Mouse (Mus musculus) hindbrain, embryonic 16.5 days (tissue): Measurements from ENCODE around the gene Magt1. TPM values are rescaled to one million over a fixed set of nuclear protein-coding genes. Genes with fewer than 3 reads are reported as not detected.
"Not testable (repeated sequence)": the region's sequence is repeated elsewhere in the genome, so short reads cannot be mapped to it uniquely, and the experiment has no call there.

Source experiments
- ATAC-seq: fragments of 200-750 bp; cut with Nextera tagmentation; 2 replicates; pipeline ENCODE4 v1.8.0; 2017; ENCODE audit warnings: moderate TSS enrichment, moderate library complexity
- H3K27ac ChIP-seq: fragments of 300-500 bp; sonication (generic); 2 replicates; pipeline ENCODE4 v1.5.1; 2014; ENCODE audit warnings: low read depth, mild to moderate bottlenecking, control low read depth, low read length, moderate library complexity
- H3K27me3 ChIP-seq: fragments of 300-500 bp; sonication (generic); replicated peaks from 2 replicates; pipeline ENCODE4 v1.6.1; 2014; ENCODE audit warnings: low read length; ENCODE audit not compliant: control insufficient read depth, insufficient read depth
- H3K36me3 ChIP-seq: fragments of 300-500 bp; sonication (generic); 2 replicates; pipeline ENCODE4 v1.6.1; 2014; ENCODE audit warnings: mild to moderate bottlenecking, low read length, moderate library complexity, mixed read lengths; ENCODE audit not compliant: control insufficient read depth, insufficient read depth
- H3K4me1 ChIP-seq: fragments of 300-500 bp; sonication (generic); 2 replicates; pipeline ENCODE4 v1.6.1; 2014; ENCODE audit warnings: low read depth, low read length; ENCODE audit not compliant: control insufficient read depth, insufficient read depth
- H3K4me2 ChIP-seq: fragments of 300-500 bp; sonication (generic); 2 replicates; pipeline ENCODE4 v1.6.1; 2014; ENCODE audit warnings: mild to moderate bottlenecking, low read length, control low read depth, moderate library complexity
- H3K4me3 ChIP-seq: fragments of 300-500 bp; sonication (generic); 2 replicates; pipeline ENCODE4 v1.5.1; 2014; ENCODE audit warnings: mild to moderate bottlenecking, low read length, control low read depth, moderate library complexity
- H3K9ac ChIP-seq: fragments of 300-500 bp; sonication (generic); 2 replicates; pipeline ENCODE4 v1.6.1; 2014; ENCODE audit warnings: low read depth, mild to moderate bottlenecking, control low read depth, low read length, moderate library complexity
- H3K9me3 ChIP-seq: fragments of 300-500 bp; sonication (generic); 2 replicates; pipeline ENCODE4 v1.6.1; 2014; ENCODE audit warnings: mild to moderate bottlenecking, low read length, moderate library complexity; ENCODE audit not compliant: control insufficient read depth
- WGBS: fragments of 180-500 bp; shearing (Covaris S2); extraction: QIAGEN DNeasy Blood & Tissue Kit; methylation state at CpG from one replicate; pipeline ENCODE4 v1.1.7; 2014; 5-methylcytosine and 5-hydroxymethylcytosine counted together
- polyA plus RNA-seq: library from polyadenylated mRNA; unstranded; fragments of >200 nt; fragmentation: Nextera tagmentation; extraction: Ambion mirVana; gene quantifications from 2 replicates; pipeline ENCODE4 v1.2.1, GENCODE M21; 2015

The Magt1 gene
- polyA plus RNA-seq, 1 experiment from 2014 or later: 21.4 TPM

DNA sequence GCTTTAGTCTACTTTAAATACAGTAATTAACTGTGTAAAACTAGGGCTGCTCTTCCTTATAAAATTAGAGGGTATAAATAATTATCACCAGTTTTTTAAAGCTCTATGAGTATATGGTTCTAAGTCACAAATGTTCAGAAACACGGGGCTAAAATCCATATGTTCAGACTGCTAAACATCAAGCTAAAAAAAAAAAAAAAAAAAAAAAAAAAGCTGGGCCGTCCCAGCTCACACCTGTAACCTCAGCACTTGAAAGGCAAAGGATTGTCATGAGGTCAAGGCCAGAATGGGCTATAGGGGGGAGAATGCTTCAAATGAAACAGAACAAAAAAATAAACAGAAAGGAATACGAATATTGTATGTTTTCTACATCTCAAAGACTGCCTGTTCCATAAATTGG, 944 bp downstream of the Magt1 start:
- no peak for ATAC-seq
- H3K4me3 ChIP-seq: peak overlapping the region; percentile 57
- no peaks in the 10 kb centered on the region for H3K27me3 ChIP-seq
- no peaks in the 10 kb centered on the region for H3K9me3 ChIP-seq
- peak overlapping the region; percentile 62 for H3K9ac ChIP-seq
- no peaks in the 10 kb centered on the region for H3K36me3 ChIP-seq
- H3K4me1 ChIP-seq: peaks cover 3% of the 10 kb centered on the region; the same call in 1 of the 2 replicates
- 9% methylated on average over 3 of the region's 3 CpGs for WGBS
- peak overlapping the region; percentile 61 for H3K4me2 ChIP-seq
- H3K27ac ChIP-seq: no peak overlapping the region

DNA sequence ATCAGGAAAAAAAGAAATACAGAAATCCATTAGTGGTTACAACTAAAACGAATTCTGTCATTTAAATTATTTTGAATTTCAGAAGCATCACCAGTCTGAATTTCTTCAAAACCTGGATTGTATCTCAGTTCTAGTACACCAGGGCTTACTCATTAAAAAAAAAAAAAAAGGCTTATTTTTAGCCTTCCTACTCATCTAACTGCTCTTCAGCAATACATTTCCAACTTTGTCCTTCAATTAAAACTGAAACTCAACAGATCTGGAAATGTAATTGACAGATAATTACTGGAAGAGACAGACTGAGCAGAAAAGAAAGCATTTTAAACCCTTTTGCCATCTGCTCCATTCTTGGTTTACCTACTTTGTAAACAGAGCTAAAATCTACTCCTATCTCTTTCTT, 10.1 kb downstream of the Magt1 start:
- no peaks in the 10 kb centered on the region for H3K27me3 ChIP-seq
- 80% methylated on average over 1 of the region's 1 CpGs for WGBS
- no peak overlapping the region for H3K9ac ChIP-seq
- no peaks in the 10 kb centered on the region for H3K36me3 ChIP-seq
- no peak overlapping the region for H3K4me3 ChIP-seq
- H3K4me1 ChIP-seq: no peaks in the 10 kb centered on the region
- H3K27ac ChIP-seq: no peak overlapping the region
- no peaks in the 10 kb centered on the region for H3K9me3 ChIP-seq
- no peak overlapping the region for H3K4me2 ChIP-seq
- no peak for ATAC-seq

DNA sequence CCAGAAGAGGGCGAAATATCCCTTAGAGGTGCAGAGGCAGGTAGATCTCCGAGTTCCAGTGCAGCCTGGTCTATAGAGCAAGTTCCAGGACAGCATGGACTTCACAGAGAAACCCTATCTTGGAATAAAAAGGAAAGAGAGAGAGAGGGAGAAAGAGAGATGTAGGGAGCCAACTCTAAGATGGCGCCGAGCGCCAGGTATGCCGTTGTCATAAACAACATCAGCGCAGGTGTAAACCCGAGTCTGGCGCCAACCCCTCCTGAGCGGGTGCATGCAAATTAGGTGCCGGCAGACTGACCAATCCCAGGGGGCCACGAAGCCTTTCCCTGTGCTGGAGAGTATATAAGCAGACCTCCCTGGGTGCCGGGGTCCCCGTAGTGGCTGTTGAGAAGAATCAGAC, 54.6 kb downstream of the Magt1 start:
- 83% methylated on average over 14 of the region's 14 CpGs for WGBS
- not testable (repeated sequence) for ATAC-seq, H3K36me3 ChIP-seq

DNA sequence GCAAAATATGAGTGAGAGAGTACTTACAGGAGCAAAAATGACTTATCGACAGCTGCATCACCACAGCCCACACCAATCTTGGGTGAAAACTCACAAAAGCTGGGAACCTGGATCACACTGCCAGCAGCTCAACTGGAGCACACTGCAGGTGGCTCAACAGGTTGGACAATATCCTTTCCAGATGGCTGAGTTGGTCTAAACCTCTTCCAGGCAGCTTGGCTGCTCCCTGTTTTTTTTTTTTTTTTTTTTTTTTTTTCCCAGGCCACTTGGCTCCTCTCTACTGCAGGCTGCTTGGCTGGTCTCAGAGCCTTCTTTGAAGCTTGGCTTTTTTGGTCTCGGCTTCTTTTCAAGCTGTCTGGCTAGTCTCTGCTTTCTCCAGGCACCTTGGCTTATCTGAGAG, 57.7 kb downstream of the Magt1 start:
- WGBS: 77% methylated on average over 2 of the region's 2 CpGs
- H3K4me3 ChIP-seq: no peak overlapping the region

More for the DNA sequence above, 54.6 kb downstream of the Magt1 start:
- H3K27me3 ChIP-seq, H3K27ac ChIP-seq, H3K4me1 ChIP-seq, H3K4me2 ChIP-seq, H3K4me3 ChIP-seq, H3K9ac ChIP-seq, H3K9me3 ChIP-seq: not testable (repeated sequence)

DNA sequence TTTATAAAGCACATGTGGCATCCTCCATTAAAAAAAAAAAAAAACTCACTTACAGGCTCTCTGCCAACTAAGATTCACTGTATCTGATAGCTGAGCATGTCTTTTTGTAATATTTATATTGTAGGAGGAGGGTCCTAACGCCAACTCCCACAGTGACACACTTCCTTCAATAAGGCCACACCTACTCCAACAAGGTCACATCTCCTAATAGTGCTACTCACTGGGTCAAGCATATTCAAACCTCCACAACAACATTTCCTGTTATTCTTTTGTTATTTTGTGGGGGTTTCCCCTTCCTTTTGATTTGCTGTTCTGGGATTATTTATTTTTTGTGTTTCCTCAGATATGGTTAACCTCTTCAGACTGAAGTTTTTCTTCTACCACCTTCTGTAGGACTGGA, 65.3 kb downstream of the Magt1 start:
- no peak overlapping the region for H3K9ac ChIP-seq
- WGBS: 60% methylated on average over 1 of the region's 1 CpGs
- ATAC-seq: no peak

More for the DNA sequence above, 57.7 kb downstream of the Magt1 start:
- no peaks in the 10 kb centered on the region for H3K4me1 ChIP-seq
- H3K27me3 ChIP-seq: no peaks in the 10 kb centered on the region
- ATAC-seq: no peak
- H3K27ac ChIP-seq: no peak overlapping the region
- no peak overlapping the region for H3K9ac ChIP-seq
- H3K9me3 ChIP-seq: no peaks in the 10 kb centered on the region
- no peaks in the 10 kb centered on the region for H3K36me3 ChIP-seq
- no peak overlapping the region for H3K4me2 ChIP-seq

DNA sequence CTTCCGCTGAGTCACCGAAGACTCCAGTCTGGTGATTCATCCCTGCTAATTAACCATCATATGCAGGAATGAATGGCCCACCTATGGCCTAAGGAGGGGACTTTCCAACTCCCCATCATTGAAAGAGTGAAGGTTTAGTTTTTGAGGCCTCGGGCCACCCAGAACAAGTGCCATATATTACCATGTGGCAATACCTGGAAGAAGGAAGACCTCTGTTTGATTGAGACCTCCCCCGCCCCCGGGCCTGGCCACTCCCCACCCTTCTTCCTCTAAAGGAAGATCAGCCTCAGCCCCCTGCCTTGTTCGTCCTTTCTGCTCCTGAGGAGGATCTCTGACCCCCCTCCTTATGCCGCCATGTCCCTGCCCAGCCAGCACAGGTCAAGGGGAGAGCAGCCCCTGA, 72.5 kb downstream of the Magt1 start:
- Histone ChIP-seq H3K36me3 (no peaks in the 10 kb centered on the region), H3K4me1 (no peaks in the 10 kb centered on the region), H3K27ac (no peak overlapping the region), H3K9me3 (no peaks in the 10 kb centered on the region), H3K4me2 (no peak overlapping the region), H3K27me3 (no peaks in the 10 kb centered on the region), H3K4me3 (no peak overlapping the region), H3K9ac (no peak overlapping the region)
- ATAC-seq: no peak
- WGBS: 85% methylated on average over 7 of the region's 7 CpGs

More for the DNA sequence above, 65.3 kb downstream of the Magt1 start:
- Histone ChIP-seq H3K4me2 (no peak overlapping the region), H3K27ac (no peak overlapping the region), H3K4me3 (no peak overlapping the region), H3K36me3 (no peaks in the 10 kb centered on the region), H3K27me3 (no peaks in the 10 kb centered on the region), H3K9me3 (no peaks in the 10 kb centered on the region), H3K4me1 (no peaks in the 10 kb centered on the region)

DNA sequence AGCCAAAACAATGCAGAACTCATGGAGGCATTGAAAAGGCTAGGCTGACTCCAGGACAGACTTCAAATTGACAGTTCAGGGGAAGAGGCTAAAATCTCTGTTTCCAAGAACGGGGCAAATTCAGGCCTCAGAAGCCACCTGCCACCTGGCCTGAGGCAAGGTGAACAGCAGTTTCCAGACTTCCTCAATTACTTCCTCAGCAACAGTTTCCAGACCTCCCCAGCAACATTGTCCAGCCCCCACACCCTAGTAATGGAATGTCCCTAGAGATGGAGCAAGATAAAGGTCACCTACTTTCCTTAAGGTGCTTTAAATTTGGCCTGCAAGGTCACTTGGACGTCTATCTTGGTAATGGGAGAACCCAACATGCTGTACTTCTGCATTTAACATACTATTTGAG, 74.0 kb downstream of the Magt1 start:
- Histone ChIP-seq H3K9ac (no peak overlapping the region), H3K36me3 (no peaks in the 10 kb centered on the region), H3K27me3 (no peaks in the 10 kb centered on the region), H3K4me3 (no peak overlapping the region), H3K4me2 (no peak overlapping the region), H3K9me3 (no peaks in the 10 kb centered on the region), H3K4me1 (no peaks in the 10 kb centered on the region), H3K27ac (no peak overlapping the region)
- 75% methylated on average over 2 of the region's 2 CpGs for whole genome bisulfite sequencing
- ATAC-seq: no peak

DNA sequence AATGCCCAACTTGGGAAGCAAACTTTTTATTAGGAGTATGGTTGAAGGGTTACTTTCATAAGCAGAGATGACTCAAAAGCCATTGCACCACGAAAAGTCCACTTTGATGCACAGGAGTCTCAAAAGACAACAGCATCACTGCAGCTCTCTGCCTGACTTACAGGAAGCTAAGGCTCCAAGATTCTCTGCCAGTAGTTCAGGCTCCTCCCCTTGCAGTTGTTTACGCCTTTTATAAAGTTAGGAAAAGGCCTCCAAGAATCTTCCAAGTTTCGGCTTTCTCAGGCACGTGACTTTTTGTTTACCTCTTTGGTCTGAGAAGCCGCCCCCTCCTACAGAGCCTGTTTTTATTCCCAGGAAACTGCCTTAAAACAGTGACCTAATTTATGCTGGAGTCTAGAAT, 77.4 kb downstream of the Magt1 start:
- WGBS: 64% methylated on average over 5 of the region's 5 CpGs
- no peak overlapping the region for H3K27ac ChIP-seq
- H3K9me3 ChIP-seq: no peaks in the 10 kb centered on the region
- H3K27me3 ChIP-seq: no peaks in the 10 kb centered on the region
- no peak overlapping the region for H3K9ac ChIP-seq
- ATAC-seq: no peak
- no peak overlapping the region for H3K4me3 ChIP-seq
- no peaks in the 10 kb centered on the region for H3K4me1 ChIP-seq
- H3K4me2 ChIP-seq: no peak overlapping the region
- H3K36me3 ChIP-seq: no peaks in the 10 kb centered on the region

DNA sequence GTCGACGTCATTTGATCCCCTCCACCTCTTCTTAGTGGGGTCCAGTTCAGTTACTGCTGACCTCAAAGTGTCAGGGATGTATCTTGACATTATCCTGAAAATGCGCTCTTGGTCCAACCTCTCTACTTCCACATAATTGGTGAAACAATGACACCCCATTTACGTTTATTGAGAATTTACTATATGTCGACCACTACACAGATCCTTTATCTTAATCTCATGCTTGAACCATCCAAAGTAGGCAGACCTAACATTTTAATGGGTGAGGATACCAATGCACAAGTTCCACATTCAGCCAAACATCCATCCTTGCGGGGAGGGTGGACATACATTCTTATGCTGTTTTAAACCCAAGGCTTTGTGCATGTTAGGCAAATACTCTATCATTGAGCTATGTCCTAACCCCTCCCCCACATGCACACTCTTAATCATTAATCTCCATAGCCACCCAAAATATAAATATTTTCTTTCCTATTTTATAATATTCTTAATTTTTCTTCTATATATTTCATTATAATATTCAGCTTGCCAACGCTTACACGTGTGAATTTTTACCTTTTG, 82.1 kb downstream of the Magt1 start:
- ATAC-seq: peak; percentile 64
- Histone ChIP-seq H3K9me3 (no peaks in the 10 kb centered on the region), H3K4me2 (peak overlapping the region; percentile 43), H3K9ac (no peak overlapping the region; the same call in 1 of the 2 replicates), H3K27me3 (no peaks in the 10 kb centered on the region), H3K4me3 (peak overlapping the region; percentile 65), H3K36me3 (no peaks in the 10 kb centered on the region), H3K27ac (peak overlapping the region; percentile 73), H3K4me1 (peaks cover 11% of the 10 kb centered on the region)
- WGBS: 35% methylated on average over 8 of the region's 8 CpGs
